Mouse (Mus musculus): ENCODE measurements around the gene Ephb6. TPM values are rescaled to one million over a fixed set of nuclear protein-coding genes. Genes with fewer than 3 reads are reported as not detected.
A peak's percentile ranks its signal among the peaks of the same experiment; 100 is the strongest.

Gene Ephb6
- polyA plus RNA-seq, 1 experiment from 2014 or later = 28.1 TPM

DNA sequence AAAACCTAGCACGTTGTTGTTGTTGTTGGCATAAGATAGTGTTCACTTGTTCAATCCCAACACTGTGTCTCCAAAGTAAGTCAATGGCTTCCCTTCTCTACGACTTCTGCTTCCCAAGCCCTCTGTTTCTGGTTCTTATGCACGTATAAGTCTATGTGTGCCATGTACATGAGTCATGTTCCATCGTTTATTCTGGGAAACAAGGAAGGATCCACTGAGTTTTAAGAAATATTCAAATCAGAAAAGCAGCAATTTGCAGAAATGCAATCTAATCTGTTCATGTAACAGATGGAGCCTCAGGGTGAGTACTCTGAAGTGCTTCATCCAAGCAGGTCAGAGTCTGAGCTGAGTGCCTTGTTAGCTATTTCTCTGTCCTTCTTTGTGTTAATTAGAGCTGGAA lies 26.3 kb downstream of the Ephb6 start:
- H3K9ac ChIP-seq = no peak overlapping the region
- no peak overlapping the region for H3K27ac ChIP-seq
- no peak overlapping the region for H3K4me3 ChIP-seq
- WGBS = 89% methylated on average over 4 of the region's 4 CpGs
- H3K9me3 ChIP-seq (replicated peaks) = no peaks in the 10 kb centered on the region
- no peak for ATAC-seq (ENCODE audit: low FRiP score)
- no peak overlapping the region for H3K4me2 ChIP-seq (replicated peaks)
- no peaks in the 10 kb centered on the region for H3K36me3 ChIP-seq
- H3K27me3 ChIP-seq = no peaks in the 10 kb centered on the region
- H3K4me1 ChIP-seq = 0 out of 2 replicates have a peak, but pooled peaks cover 3% of the 10 kb centered on the region

- H3K9ac ChIP-seq = no peak overlapping the region
- H3K27ac ChIP-seq = no peak overlapping the region
- no peaks in the 10 kb centered on the region for H3K9me3 ChIP-seq (replicated peaks)
- whole genome bisulfite sequencing = 46% methylated on average over 1 of the region's 1 CpGs
- peaks cover 6% of the 10 kb centered on the region; the same call in 1 of the 2 replicates for H3K4me1 ChIP-seq
- no peaks in the 10 kb centered on the region for H3K36me3 ChIP-seq
- no peak overlapping the region for H3K4me3 ChIP-seq
- ATAC-seq (ENCODE audit: low FRiP score) = no peak
- no peaks in the 10 kb centered on the region for H3K27me3 ChIP-seq
- no peak overlapping the region for H3K4me2 ChIP-seq (replicated peaks)
Observed at GRCm38 (mm10) chr6:41635211-41635610, 29.9 kb downstream of the Ephb6 start.

DNA sequence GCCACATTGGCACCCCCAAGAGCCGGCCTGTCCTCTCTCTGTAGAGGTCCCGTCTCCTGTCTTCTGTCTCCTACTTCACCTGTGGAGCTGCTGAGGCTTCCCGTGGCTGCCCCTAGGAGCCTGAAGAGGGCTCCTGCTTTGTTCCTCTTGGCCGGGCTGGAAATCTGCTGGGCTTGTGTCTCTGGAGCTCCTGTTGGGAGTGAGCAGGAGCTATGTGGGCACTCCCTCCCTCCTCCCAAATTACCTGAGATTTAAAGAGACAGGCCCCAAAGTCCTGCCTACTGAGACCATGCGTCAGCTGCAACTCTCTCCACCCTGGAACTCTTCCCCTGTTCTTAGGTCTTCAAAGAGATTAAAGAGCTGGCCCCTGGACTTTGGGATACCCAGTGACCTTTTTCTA lies 30.9 kb downstream of the Ephb6 start, which contains the start of gene Trpv6:
TSS of gene Trpv6 (minus strand) at position 228 of the 400 bp plus-strand sequence.
- no peaks in the 10 kb centered on the region for H3K36me3 ChIP-seq
- H3K4me3 ChIP-seq = no peak within 1 kb of the TSS
- no peak for ATAC-seq (ENCODE audit: low FRiP score)
- H3K27ac ChIP-seq = no peak within 1 kb of the TSS
- 26% methylated on average over 5 of the region's 5 CpGs for WGBS
- no peaks in the 10 kb centered on the region for H3K27me3 ChIP-seq
- no peak within 1 kb of the TSS for H3K4me2 ChIP-seq (replicated peaks)
- peaks cover 6% of the 10 kb centered on the region; the same call in 1 of the 2 replicates for H3K4me1 ChIP-seq
- no peaks in the 10 kb centered on the region for H3K9me3 ChIP-seq (replicated peaks)
- no peak within 1 kb of the TSS for H3K9ac ChIP-seq

- 38% methylated on average over 1 of the region's 1 CpGs for WGBS
- H3K9me3 ChIP-seq (replicated peaks) = no peaks in the 10 kb centered on the region
- H3K9ac ChIP-seq = no peak overlapping the region
- no peak overlapping the region for H3K4me3 ChIP-seq
- H3K27ac ChIP-seq = no peak overlapping the region
- peaks cover 6% of the 10 kb centered on the region; the same call in 1 of the 2 replicates for H3K4me1 ChIP-seq
- ATAC-seq (ENCODE audit: low FRiP score) = 0 out of 2 replicates have a peak, but pooled peaks have one; percentile 32
- no peaks in the 10 kb centered on the region for H3K36me3 ChIP-seq
- H3K27me3 ChIP-seq = no peaks in the 10 kb centered on the region
- H3K4me2 ChIP-seq (replicated peaks) = no peak overlapping the region
Observed at GRCm38 (mm10) chr6:41637393-41637792, 32.1 kb downstream of the Ephb6 start.

DNA sequence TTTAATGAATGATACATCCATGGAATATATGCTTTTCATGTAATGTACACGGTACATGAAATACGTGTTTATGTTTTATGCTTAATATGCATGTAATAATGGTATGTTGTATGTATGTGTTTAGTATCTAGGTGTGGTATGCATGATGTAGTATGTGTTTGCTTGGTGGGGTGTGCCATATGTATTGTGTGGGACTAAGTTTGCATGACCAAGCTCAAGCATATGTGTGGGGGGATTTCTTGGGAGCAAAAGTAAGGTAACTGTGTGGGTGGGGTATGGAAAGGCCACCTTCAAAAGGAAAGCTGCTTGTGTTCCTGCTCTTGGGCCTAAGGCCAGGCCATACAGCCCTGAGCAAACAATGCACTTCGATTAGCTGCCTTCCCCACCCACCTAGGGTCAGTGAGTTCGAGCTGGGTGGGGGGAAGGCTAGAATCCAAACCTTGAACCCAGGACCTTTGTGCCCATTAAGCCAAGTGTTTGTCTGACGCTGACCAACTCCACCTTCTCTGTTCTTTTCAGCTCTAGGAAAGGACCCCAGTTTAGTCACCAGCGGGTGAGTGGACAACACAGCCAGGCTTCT lies 32.7 kb downstream of the Ephb6 start:
- Histone ChIP-seq H3K4me1 (peaks cover 6% of the 10 kb centered on the region; the same call in 1 of the 2 replicates), H3K27me3 (no peaks in the 10 kb centered on the region), H3K9me3 (replicated peaks) (no peaks in the 10 kb centered on the region), H3K9ac (no peak overlapping the region), H3K4me2 (replicated peaks) (no peak overlapping the region), H3K4me3 (no peak overlapping the region), H3K27ac (no peak overlapping the region), H3K36me3 (no peaks in the 10 kb centered on the region)
- ATAC-seq (ENCODE audit: low FRiP score) = no peak
- whole genome bisulfite sequencing = 77% methylated on average over 6 of the region's 6 CpGs

DNA sequence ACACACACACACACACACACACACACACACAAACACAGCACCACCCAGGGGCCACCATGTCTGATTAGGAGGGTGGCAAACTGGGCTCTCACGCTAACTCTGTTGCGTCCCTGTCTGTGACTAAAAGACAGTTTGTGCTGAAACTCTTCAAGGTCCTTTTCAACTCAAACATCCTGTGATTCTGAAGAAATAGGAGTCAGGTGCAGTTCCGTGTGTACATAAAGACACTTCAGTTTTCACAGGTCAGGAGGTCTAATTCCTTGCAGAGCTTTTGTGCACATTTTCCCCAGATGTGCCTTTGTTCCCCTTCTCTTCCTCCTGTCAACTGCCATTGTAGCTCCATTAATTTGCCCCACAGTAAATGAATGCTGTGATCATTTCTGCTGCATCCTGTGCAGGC lies 35.2 kb downstream of the Ephb6 start:
- no peak overlapping the region for H3K4me3 ChIP-seq
- no peak overlapping the region for H3K27ac ChIP-seq
- ATAC-seq (ENCODE audit: low FRiP score) = no peak
- no peak overlapping the region for H3K4me2 ChIP-seq (replicated peaks)
- H3K9ac ChIP-seq = no peak overlapping the region
- H3K4me1 ChIP-seq = peaks cover 6% of the 10 kb centered on the region; the same call in 1 of the 2 replicates
- H3K27me3 ChIP-seq = no peaks in the 10 kb centered on the region
- H3K36me3 ChIP-seq = no peaks in the 10 kb centered on the region
- H3K9me3 ChIP-seq (replicated peaks) = no peaks in the 10 kb centered on the region
- 45% methylated on average over 3 of the region's 3 CpGs for WGBS

DNA sequence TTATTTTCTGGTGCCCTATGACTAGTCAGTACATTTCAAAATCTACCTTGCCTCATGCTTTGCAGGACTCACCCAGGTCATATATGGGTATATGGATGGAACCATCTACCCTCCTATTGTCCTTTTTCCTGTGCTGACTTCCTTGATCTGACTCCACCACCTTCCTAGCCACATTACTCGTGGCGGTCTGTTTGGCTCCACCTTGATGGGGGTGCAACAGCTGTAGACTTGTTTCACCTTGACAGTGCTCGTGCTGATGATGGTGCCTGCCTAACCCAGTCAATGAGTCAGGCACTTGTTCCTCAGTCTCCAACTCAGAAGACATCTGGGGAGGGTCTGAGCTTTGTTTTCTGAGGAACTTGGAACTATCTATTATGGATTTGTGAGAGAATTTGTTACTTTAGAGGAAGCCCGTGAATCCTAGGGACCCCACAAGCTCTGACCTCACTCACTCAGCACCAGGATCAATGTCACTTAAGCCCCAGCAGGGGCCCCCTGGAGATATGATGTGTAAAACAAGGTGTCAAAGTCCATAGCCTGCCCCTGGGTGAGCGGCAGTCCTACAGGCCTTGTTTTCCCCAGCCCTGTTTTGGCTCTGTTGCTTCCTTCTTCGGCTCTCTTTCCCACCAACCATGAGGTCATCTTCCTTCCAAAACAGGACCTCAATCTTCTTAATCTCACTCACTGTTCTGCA lies 36.0 kb downstream of the Ephb6 start:
- Histone ChIP-seq H3K9ac (no peak overlapping the region), H3K4me1 (peaks cover 3% of the 10 kb centered on the region; the same call in 1 of the 2 replicates), H3K36me3 (no peaks in the 10 kb centered on the region), H3K9me3 (replicated peaks) (no peaks in the 10 kb centered on the region), H3K27me3 (no peaks in the 10 kb centered on the region), H3K4me2 (replicated peaks) (no peak overlapping the region), H3K4me3 (no peak overlapping the region), H3K27ac (no peak overlapping the region)
- 84% methylated on average over 6 of the region's 6 CpGs for WGBS
- ATAC-seq (ENCODE audit: low FRiP score) = no peak

GRCm38 (mm10) chr6:41642765-41643164 lies 37.5 kb downstream of the Ephb6 start:
- no peak overlapping the region for H3K4me3 ChIP-seq
- no peaks in the 10 kb centered on the region for H3K36me3 ChIP-seq
- H3K9me3 ChIP-seq (replicated peaks) = no peaks in the 10 kb centered on the region
- ATAC-seq (ENCODE audit: low FRiP score) = no peak
- no peaks in the 10 kb centered on the region for H3K27me3 ChIP-seq
- WGBS = 92% methylated on average over 4 of the region's 4 CpGs
- no peak overlapping the region for H3K27ac ChIP-seq
- H3K9ac ChIP-seq = no peak overlapping the region
- H3K4me1 ChIP-seq = no peaks in the 10 kb centered on the region
- no peak overlapping the region for H3K4me2 ChIP-seq (replicated peaks)

DNA sequence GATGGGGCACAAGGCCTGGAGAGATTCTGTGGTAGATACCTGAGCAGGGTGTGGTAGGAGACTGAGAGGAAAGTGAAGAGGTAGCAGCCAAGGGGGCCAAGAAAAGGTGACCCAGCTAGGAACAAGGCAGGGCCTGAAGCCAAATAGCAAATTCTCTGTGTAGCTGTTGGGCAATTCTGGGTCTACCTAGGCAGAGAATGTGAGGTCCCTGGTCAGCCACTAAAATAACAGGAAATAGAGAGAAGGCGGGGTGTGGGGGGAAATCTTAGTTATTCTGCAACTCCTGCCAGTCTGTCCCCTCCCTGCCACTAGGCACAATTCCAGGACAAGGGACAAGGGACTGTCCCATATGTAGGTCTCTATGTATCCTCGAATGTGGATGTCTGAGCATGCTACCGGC lies 37.9 kb downstream of the Ephb6 start:
- 86% methylated on average over 3 of the region's 3 CpGs for WGBS
- Histone ChIP-seq H3K9me3 (replicated peaks) (no peaks in the 10 kb centered on the region), H3K27me3 (no peaks in the 10 kb centered on the region), H3K4me3 (no peak overlapping the region), H3K9ac (no peak overlapping the region), H3K36me3 (no peaks in the 10 kb centered on the region), H3K4me2 (replicated peaks) (no peak overlapping the region), H3K27ac (no peak overlapping the region), H3K4me1 (no peaks in the 10 kb centered on the region)
- ATAC-seq (ENCODE audit: low FRiP score) = no peak

- Histone ChIP-seq H3K4me1 (no peaks in the 10 kb centered on the region), H3K27ac (no peak overlapping the region), H3K27me3 (no peaks in the 10 kb centered on the region), H3K4me2 (replicated peaks) (no peak overlapping the region), H3K9ac (no peak overlapping the region), H3K9me3 (replicated peaks) (no peaks in the 10 kb centered on the region), H3K36me3 (no peaks in the 10 kb centered on the region), H3K4me3 (no peak overlapping the region)
- 86% methylated on average over 3 of the region's 3 CpGs for WGBS
- ATAC-seq (ENCODE audit: low FRiP score) = no peak
Observed at GRCm38 (mm10) chr6:41646220-41646619, 40.9 kb downstream of the Ephb6 start.

DNA sequence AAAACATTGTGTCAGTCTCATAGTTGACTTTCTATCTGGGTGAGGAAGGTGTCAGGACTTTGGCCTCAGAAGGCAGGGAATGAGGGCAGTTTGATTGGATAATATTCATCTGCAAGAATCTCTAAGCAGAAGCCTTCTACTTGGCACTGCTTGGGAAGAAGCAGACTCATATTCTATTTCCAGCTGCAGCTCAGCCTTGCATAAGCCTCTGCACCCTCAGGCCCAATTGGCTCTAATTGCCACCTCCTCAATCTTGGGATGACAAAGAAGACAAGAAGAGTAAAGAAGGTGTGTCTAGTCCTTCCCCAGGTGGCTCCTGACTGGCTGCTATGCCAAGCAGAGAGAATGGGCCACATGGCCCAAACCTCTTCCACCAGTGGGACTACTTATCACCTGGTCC lies 41.4 kb downstream of the Ephb6 start:
- no peak for ATAC-seq (ENCODE audit: low FRiP score)
- H3K9me3 ChIP-seq (replicated peaks) = no peaks in the 10 kb centered on the region
- H3K4me2 ChIP-seq (replicated peaks) = no peak overlapping the region
- no peaks in the 10 kb centered on the region for H3K27me3 ChIP-seq
- no peaks in the 10 kb centered on the region for H3K36me3 ChIP-seq
- no peaks in the 10 kb centered on the region for H3K4me1 ChIP-seq
- no peak overlapping the region for H3K4me3 ChIP-seq
- no peak overlapping the region for H3K9ac ChIP-seq
- no peak overlapping the region for H3K27ac ChIP-seq

DNA sequence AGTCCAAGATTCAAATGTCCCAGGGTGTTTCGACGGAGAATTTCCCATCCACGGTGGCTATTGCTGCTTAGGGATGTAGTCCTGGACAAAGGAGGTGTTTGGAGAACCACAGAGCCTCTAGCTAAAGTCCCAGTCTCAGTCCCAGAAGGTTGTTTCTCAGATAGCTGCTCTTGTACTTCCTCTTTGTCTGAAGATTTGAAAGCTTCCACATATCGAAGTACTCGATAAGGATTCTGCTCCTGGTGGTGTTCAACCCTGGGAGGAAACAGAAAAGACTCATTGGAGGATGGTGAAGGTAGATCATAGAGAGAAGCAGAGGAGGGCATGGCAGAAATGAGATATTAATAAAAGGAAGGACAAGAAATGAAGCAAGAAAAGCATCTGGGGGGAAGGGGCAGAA lies 47.9 kb downstream of the Ephb6 start:
- no peak overlapping the region for H3K4me2 ChIP-seq (replicated peaks)
- ATAC-seq (ENCODE audit: low FRiP score) = no peak
- H3K4me1 ChIP-seq = no peaks in the 10 kb centered on the region
- no peak overlapping the region for H3K27ac ChIP-seq
- H3K9ac ChIP-seq = no peak overlapping the region
- no peaks in the 10 kb centered on the region for H3K27me3 ChIP-seq
- H3K4me3 ChIP-seq = no peak overlapping the region
- WGBS = 94% methylated on average over 5 of the region's 5 CpGs
- H3K36me3 ChIP-seq = no peaks in the 10 kb centered on the region
- no peaks in the 10 kb centered on the region for H3K9me3 ChIP-seq (replicated peaks)

DNA sequence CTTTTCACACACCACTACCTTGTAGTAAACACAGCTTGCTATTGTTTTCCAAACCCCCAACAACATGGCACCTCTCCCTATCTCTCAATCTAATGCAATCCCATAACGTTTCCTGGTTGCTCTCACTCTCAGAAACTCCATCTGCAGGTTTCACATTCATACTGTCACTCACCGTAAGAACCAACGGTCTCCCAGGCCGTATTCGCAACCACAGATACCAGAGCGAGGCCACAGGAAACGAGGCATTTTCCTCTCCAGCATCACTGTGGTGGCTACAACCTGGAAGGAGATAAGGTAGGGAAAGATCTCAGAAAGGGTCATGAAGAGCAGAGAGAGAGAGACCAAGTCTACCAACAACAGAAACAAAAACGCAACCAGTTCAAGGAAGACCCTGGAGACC lies 49.4 kb downstream of the Ephb6 start:
- no peak for ATAC-seq (ENCODE audit: low FRiP score)
- H3K9ac ChIP-seq = no peak overlapping the region
- H3K9me3 ChIP-seq (replicated peaks) = no peaks in the 10 kb centered on the region
- H3K36me3 ChIP-seq = no peaks in the 10 kb centered on the region
- H3K27ac ChIP-seq = no peak overlapping the region
- no peaks in the 10 kb centered on the region for H3K27me3 ChIP-seq
- H3K4me3 ChIP-seq = no peak overlapping the region
- WGBS = 90% methylated on average over 8 of the region's 8 CpGs
- H3K4me1 ChIP-seq = no peaks in the 10 kb centered on the region
- H3K4me2 ChIP-seq (replicated peaks) = no peak overlapping the region

All from hindbrain, embryonic 12.5 days (tissue).